25 mouse cellular contexts compared by ENCODE assay signal in the genomic region with DNA sequence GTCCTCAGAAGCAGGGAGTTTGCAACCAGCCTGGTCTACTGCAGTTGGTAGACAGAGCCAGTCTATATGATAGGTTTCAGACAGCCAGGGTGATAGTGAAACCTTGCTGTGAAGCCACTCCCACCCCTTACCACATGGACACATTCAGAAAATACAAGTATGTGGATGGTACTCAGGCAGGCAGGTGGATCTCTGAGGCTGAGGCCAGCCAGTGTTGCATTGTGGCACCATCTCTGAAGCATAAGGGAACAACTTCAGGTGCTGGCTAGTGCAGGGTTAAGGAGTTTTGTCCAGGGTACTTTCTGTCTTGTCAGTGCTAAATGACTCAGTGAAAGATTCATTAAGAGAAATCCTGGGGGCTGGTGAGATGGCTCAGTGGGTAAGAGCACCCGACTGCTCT. TPM values are rescaled to one million over a fixed set of nuclear protein-coding genes. Genes with fewer than 3 reads are reported as not detected.
DNase-seq lines count a peak whose midpoint lies in the region; ATAC-seq lines count a peak whose summit lies in the region.
"Had no signal": no experiment of that assay in that cellular context is flagged by ENCODE, and none has a peak within 500 bp of the region (broad histone marks: within the 10 kb centered on the region; RNA-seq: fewer than 3 reads in every experiment).

No protein-coding gene starts in this region.

- H3K4me2 ChIP-seq in liver, embryonic 16.5 days (ENCODE audit: low read depth, low read length): no peak overlapping the region
- H3K4me2 ChIP-seq: embryonic facial prominence, embryonic 13.5 days had no signal

- H3K4me3 ChIP-seq in liver, embryonic 16.5 days (ENCODE audit: low read depth, low read length): no peak overlapping the region
- H3K4me3 ChIP-seq: embryonic facial prominence, embryonic 13.5 days; heart, embryonic 10.5 days; hindbrain, embryonic 10.5 days; left cerebral cortex, adult 2 months; limb, embryonic 10.5 days had no signal

- peaks cover 18% of the 10 kb centered on the region for H3K36me3 ChIP-seq in liver, embryonic 16.5 days (ENCODE audit: control insufficient read depth, insufficient read depth)

- H3K4me1 ChIP-seq in liver, embryonic 16.5 days (ENCODE audit: control insufficient read depth, low read depth, low read length): peaks cover 32% of the 10 kb centered on the region

- DNase-seq in embryo, embryonic 10 days (ENCODE audit: low spot score): peak; percentile 28
- no peak for DNase-seq in embryo, embryonic 10.5 days (ENCODE audit: low spot score)
- DNase-seq in 416B (ENCODE audit: low read depth): peak; percentile 59
- peak; percentile 65 for DNase-seq in R1 (ENCODE audit: low read depth, low spot score)
- DNase-seq in left cerebral cortex, postnatal 25 days (ENCODE audit: low spot score in 2 of 2): no peak
- DNase-seq in T-cell, adult 2 months (ENCODE audit: low spot score): no peak
- DNase-seq: adrenal gland, adult 2 months; B cell, adult 2 months; cerebellum, adult 9-11 months; forebrain, postnatal 0 days; gastrocnemius, postnatal 36 days; kidney, adult 2 months; kidney, postnatal 4 days; layer of hippocampus, adult 9-11 months; lung, adult 18-20 months; lung, postnatal 14 days; midbrain, embryonic 14.5 days; right cerebral cortex, adult 18-20 months had no signal

- WGBS in liver, embryonic 16.5 days (ENCODE audit: insufficient replicate concordance): 71% methylated on average over 1 of the region's 1 CpGs

- H3K9ac ChIP-seq in liver, embryonic 16.5 days (ENCODE audit: low read depth, low read length): no peak overlapping the region
- H3K9ac ChIP-seq: embryonic facial prominence, embryonic 13.5 days; forebrain, postnatal 0 days had no signal

- no peaks in the 10 kb centered on the region for H3K27me3 ChIP-seq in liver, embryonic 16.5 days (ENCODE audit: control insufficient read depth, insufficient read depth, low read depth, low read length)
- H3K27me3 ChIP-seq: embryonic facial prominence, embryonic 13.5 days had no signal

- ATAC-seq in liver, embryonic 16.5 days (ENCODE audit: low read depth): no peak
- ATAC-seq: forebrain, postnatal 0 days had no signal

- no peaks in the 10 kb centered on the region for H3K9me3 ChIP-seq in liver, embryonic 16.5 days (replicated peaks; ENCODE audit: control insufficient read depth, low read length)
- H3K9me3 ChIP-seq: embryonic facial prominence, embryonic 13.5 days; heart, embryonic 10.5 days; hindbrain, embryonic 10.5 days; limb, embryonic 10.5 days had no signal

- H3K27ac ChIP-seq in liver, embryonic 16.5 days (ENCODE audit: low read length): 0 out of 2 replicates have a peak overlapping the region, but pooled peaks have one; percentile 4
- H3K27ac ChIP-seq: embryonic facial prominence, embryonic 13.5 days; heart, embryonic 10.5 days; hindbrain, embryonic 10.5 days; left cerebral cortex, adult 2 months; limb, embryonic 10.5 days; stomach, postnatal 0 days had no signal

- intact Hi-C loops in left cerebral cortex, postnatal 25 days (cut with DNase I): no loop called here

RNA-seq across cellular contexts. Expression of gene Ifi35, which starts 1.9 kb away (rescaled TPM):
- 22.4 and 26.5 TPM in 2 replicates for polyA plus RNA-seq in liver, embryonic 16.5 days (2015; fragmentation: Nextera tagmentation; extraction: Ambion mirVana)
- 1 to 10 TPM; 2.0 to 2.4 TPM for total RNA-seq in left cerebral cortex, postnatal 25 days (2021)

RNA-seq across cellular contexts. Expression of gene Rpl27, which starts 4.2 kb away (rescaled TPM):
- polyA plus RNA-seq in liver, embryonic 16.5 days (2015; fragmentation: Nextera tagmentation; extraction: Ambion mirVana): 138 and 160 TPM in 2 replicates
- 10 to 100 TPM; 32.5 to 37.0 TPM for total RNA-seq in left cerebral cortex, postnatal 25 days (2021)

RNA-seq across cellular contexts. Expression of gene Rnd2, which starts 18.5 kb away (rescaled TPM):
- 1.4 and 1.7 TPM in 2 replicates for polyA plus RNA-seq in liver, embryonic 16.5 days (2015; fragmentation: Nextera tagmentation; extraction: Ambion mirVana)
- 100 to 1,000 TPM; 149 to 175 TPM for total RNA-seq in left cerebral cortex, postnatal 25 days (2021)

RNA-seq across cellular contexts. Expression of gene Vat1, which starts 19.7 kb away (rescaled TPM):
- polyA plus RNA-seq in liver, embryonic 16.5 days (2015; fragmentation: Nextera tagmentation; extraction: Ambion mirVana): 10.2 and 12.3 TPM in 2 replicates
- total RNA-seq in left cerebral cortex, postnatal 25 days (2021): 10 to 100 TPM; 36.7 to 39.9 TPM

RNA-seq across cellular contexts. Expression of gene Ptges3l, which starts 21.2 kb away (rescaled TPM):
- 0.82 and 2.0 TPM in 2 replicates for polyA plus RNA-seq in liver, embryonic 16.5 days (2015; fragmentation: Nextera tagmentation; extraction: Ambion mirVana)
- 1 to 10 TPM; 4.0 to 6.0 TPM for total RNA-seq in left cerebral cortex, postnatal 25 days (2021)

Comparison
In these comparisons a context has a peak if more than half of its experiments do, and no peak if none do; other contexts are left out.
1. DNase-seq: peak in embryo, embryonic 10 days (single experiment), 416B (single experiment) and R1 (single experiment); none in embryo, embryonic 10.5 days (single experiment), left cerebral cortex, postnatal 25 days (0 of 2) and T-cell, adult 2 months (single experiment).